Mouse (Mus musculus) heart, postnatal 4 days (tissue): ENCODE measurements at regions not wholly inside any gene's neighbourhood (a gene's known extent, or its start where the extent isn't known, plus 50 kb on each side); places are given as distances from the start of the nearest gene placed in this dataset.

ENCODE experiments used
- DNase-seq: peaks from one replicate; pipeline ENCODE4 v3.0.0; 2021
- microRNA-seq, 2 experiments: library from miRNA; unstranded; fragments of <30 nt; microRNA quantifications; one replicate each; pipeline ENCODE4 v1.2.0; 2021 to 2022

- no peak for DNase-seq
Observed at GRCm38 (mm10) chr1:77267311-77268003, 247.4 kb downstream of the Epha4 start.

GRCm38 (mm10) chr1:77275297-77275696 is 239.6 kb downstream of the Epha4 start:
- no peak for DNase-seq

- no peak for DNase-seq
Observed at GRCm38 (mm10) chr1:77279566-77279965, 235.3 kb downstream of the Epha4 start.

DNA sequence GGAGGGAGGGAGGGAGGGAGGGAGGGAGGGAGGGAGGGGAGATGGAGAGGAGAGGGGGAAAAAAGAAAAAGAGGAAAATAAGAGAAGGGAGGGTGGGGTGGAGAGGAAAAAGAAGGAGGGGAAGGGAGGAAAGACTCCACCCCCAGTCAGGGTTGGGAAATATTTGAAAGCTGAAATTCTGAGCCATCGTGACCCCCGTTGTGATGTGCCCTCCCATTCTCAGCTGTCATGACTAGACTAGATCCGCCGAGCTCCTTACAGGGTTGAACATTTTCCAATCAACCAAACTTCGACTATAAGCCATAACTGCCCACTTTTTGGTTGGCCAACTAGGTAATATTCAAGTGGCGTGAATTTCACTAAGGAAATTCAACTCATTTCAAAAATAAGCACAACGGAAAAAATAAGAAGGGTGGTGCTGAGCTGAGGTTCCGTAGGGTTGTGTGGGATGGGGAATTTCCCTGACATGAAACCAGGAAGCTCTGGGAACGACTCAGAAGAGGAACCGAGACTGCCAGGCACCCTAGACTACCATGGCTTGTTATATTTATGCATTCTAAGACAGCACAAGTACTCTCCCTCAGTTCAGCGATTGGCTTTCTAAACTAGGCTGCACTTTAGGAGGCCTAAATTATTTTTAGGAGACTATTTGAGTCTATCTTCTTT is 234.4 kb downstream of the Epha4 start:
- DNase-seq = no peak

GRCm38 (mm10) chr1:77281741-77282140 is 233.1 kb downstream of the Epha4 start:
- DNase-seq = no peak

- DNase-seq = no peak
Observed at GRCm38 (mm10) chr1:77298713-77299132, 216.2 kb downstream of the Epha4 start.

DNA sequence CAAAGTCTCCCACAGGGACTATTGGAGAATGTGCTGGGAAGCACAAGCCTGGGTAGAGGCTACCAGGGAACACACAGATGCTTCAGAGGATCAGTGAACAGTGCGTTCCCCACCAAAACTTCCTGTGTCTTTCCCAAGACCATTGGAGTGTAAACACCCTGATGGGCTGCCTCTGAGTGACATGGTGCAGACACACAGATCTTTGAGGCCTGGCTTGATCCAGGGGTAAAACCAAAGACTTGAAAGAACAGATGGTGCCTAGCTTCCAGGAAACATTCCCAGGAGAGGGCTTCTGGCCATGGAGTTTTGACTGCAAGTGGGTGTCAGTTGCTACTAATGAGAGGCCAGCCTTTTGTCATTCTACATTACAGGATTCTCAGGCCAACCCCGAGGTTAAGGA is 214.1 kb downstream of the Epha4 start:
- DNase-seq = no peak

GRCm38 (mm10) chr1:77304770-77305169 is 210.1 kb downstream of the Epha4 start:
- DNase-seq = no peak

GRCm38 (mm10) chr1:77307745-77308144 is 207.1 kb downstream of the Epha4 start:
- no peak for DNase-seq

DNA sequence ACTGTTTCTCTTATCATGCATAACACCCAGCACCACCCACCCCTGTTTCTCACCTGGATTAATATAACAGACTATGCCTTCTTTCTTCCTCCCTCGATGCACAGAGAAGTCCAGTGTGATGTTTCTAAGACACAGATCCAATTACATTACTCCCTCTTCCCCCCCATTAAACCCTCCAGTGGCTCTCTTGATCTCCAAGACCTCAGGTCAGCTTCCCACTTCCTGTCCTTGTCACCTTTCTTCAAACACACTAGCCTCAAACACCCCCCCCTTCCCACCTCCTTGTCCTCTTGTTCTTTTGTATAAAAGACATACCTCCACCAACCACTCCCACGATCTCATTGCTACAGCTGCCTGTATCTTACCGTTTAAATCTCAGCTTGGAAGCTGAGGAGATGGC is 201.8 kb downstream of the Epha4 start:
- DNase-seq = no peak

GRCm38 (mm10) chr1:77315347-77315746 is 199.5 kb downstream of the Epha4 start:
- DNase-seq = no peak

- no peak for DNase-seq
Observed at GRCm38 (mm10) chr1:77316198-77316597, 198.7 kb downstream of the Epha4 start.

Small RNA genes lying in the stretch of these regions (microRNA-seq; reads per million reads assigned to microRNA genes)
- gene Mir6343 = 0 reads per million in 2 experiments
